Mouse (Mus musculus) intestine, embryonic 15.5 days (tissue): ENCODE data around the gene Ccnk. TPM values are rescaled to one million over a fixed set of nuclear protein-coding genes. Genes with fewer than 3 reads are reported as not detected.

ENCODE experiments used
- ATAC-seq: fragments of 200-750 bp; cut with Nextera tagmentation; 2 replicates; pipeline ENCODE4 v1.8.0; 2017; ENCODE audit warnings: moderate TSS enrichment, moderate library complexity
- H3K27ac ChIP-seq: fragments of 300-500 bp; sonication (generic); 2 replicates; pipeline ENCODE4 v1.5.1; 2015; ENCODE audit warnings: mild to moderate bottlenecking, inconsistent platforms
- H3K27me3 ChIP-seq: fragments of 300-500 bp; sonication (generic); replicated peaks from 2 replicates; pipeline ENCODE4 v1.6.1; 2015; ENCODE audit warnings: inconsistent platforms
- H3K36me3 ChIP-seq: fragments of 300-500 bp; sonication (generic); 2 replicates; pipeline ENCODE4 v1.6.1; 2015; ENCODE audit warnings: inconsistent platforms
- H3K4me1 ChIP-seq: fragments of 300-500 bp; sonication (generic); replicated peaks from 2 replicates; pipeline ENCODE4 v1.6.1; 2015; ENCODE audit warnings: inconsistent platforms
- H3K4me2 ChIP-seq: fragments of 300-500 bp; sonication (generic); replicated peaks from 2 replicates; pipeline ENCODE4 v1.6.1; 2015; ENCODE audit warnings: mild to moderate bottlenecking, inconsistent platforms
- H3K4me3 ChIP-seq: fragments of 300-500 bp; sonication (generic); replicated peaks from 2 replicates; pipeline ENCODE4 v1.5.1; 2015; ENCODE audit warnings: inconsistent platforms
- H3K9ac ChIP-seq: fragments of 300-500 bp; sonication (generic); 2 replicates; pipeline ENCODE4 v1.6.1; 2015; ENCODE audit warnings: inconsistent platforms
- H3K9me3 ChIP-seq: fragments of 300-500 bp; sonication (generic); 2 replicates; pipeline ENCODE4 v1.6.1; 2016; ENCODE audit warnings: inconsistent platforms
- WGBS: fragments of 180-500 bp; shearing (Covaris S2); methylation state at CpG from one replicate; pipeline ENCODE4 v1.1.7; 2015; 5-methylcytosine and 5-hydroxymethylcytosine counted together
- polyA plus RNA-seq: library from polyadenylated mRNA; unstranded; fragments of >200 nt; fragmentation: Nextera tagmentation; extraction: Ambion mirVana; gene quantifications from 2 replicates; pipeline ENCODE4 v1.2.1, GENCODE M21; 2015

Gene Ccnk
- polyA plus RNA-seq, result 2.8 and 3.8 TPM in 2 replicates

DNA sequence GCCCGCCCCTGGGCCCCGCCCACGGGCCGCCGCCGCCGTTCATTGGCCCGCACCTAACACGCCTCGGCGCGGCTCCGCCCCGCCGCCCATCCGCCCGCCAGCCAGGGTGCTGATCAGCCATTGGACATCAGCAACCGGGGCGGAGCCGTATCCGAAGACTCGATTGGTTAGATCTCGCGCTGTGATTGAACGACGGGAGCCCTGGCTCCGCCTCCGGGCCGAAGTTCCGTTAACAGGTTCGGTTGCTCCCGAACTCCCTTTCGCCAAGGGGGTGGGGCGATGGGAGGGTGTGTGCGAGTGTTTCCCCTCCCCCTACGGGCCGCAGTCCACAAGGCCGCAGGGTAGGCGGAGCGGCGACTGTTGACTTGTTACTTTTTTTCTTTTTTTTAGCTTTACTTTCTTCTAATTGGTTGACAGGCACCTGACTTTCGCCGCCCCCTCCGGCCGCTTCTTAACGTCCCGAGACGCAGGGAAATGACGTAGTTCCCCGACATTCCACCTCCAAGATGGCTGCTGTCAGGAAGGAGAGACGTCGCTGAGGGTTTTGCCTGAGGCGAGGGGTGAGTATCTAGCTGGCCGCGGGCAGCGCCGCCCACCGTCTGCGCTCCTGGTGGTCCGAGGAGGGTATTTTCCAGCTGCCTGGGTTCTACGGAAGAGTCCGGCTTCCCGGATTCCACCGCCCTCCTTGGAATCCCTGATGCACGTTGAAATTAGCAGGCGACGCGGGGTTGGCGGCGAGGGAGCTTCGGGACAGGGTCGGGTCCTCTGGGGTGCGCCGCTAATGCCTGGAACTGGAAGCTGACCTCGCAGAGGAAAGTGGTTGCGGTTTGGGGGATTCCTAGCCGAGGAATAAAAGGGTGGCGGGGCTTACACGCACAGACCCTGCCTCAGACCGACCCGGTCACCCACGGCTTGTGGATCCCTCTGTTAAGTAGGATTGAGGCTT, at the start of gene Ccnk:
Gene Ccnk, plus strand, starts transcription at position 259 of the 946 bp plus-strand sequence.
- H3K4me3 ChIP-seq, result peak within 1 kb of the TSS; percentile 75
- WGBS, result under 1% methylated on average over 82 of the region's 82 CpGs

DNA sequence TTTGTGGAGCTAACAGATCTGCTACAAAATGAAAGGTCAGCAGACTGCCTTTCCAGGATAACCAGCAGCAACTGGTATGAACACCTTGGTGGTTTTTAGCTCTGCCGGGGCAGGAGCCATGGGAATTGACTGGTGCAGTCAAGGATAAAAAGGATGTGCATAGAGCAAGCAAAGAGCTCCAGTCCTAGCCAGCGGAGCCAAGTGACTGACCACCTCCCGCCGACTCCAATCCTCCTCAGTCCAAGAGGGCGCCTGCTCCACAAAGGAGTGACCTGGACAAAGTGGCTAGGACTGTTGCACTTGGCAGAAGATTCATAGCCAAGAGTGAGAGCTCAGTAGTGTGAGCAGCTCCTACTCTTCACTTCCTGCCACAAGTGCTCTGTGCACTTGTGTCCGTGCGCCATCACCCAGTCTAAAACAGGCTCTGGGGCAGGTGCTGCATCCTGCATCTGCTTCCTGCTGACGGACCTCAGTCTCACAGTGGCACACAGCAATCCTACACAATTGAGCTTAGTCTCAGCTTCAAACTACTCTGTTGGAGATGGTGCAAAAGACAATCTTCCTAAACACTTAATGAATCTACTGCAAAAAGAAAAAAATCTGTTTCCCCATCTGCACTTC, 46.8 kb upstream of the Ccnk start:
- Histone ChIP-seq H3K27me3 (no peaks in the 10 kb centered on the region), H3K4me1 (no peaks in the 10 kb centered on the region), H3K4me2 (no peak overlapping the region), H3K4me3 (no peak overlapping the region), H3K36me3 (peaks cover 30% of the 10 kb centered on the region), H3K9me3 (no peaks in the 10 kb centered on the region), H3K9ac (no peak overlapping the region), H3K27ac (no peak overlapping the region)
- no peak for ATAC-seq
- 92% methylated on average over 8 of the region's 8 CpGs for WGBS

More for the DNA sequence above, at the start of gene Ccnk:
- peak; percentile 98 for ATAC-seq
- peaks cover 17% of the 10 kb centered on the region for H3K4me1 ChIP-seq
- peak within 1 kb of the TSS; percentile 82 for H3K9ac ChIP-seq
- H3K27ac ChIP-seq, result peak within 1 kb of the TSS; percentile 89
- H3K9me3 ChIP-seq, result no peaks in the 10 kb centered on the region
- H3K36me3 ChIP-seq, result 0 out of 2 replicates have a peak, but pooled peaks cover 8% of the 10 kb centered on the region
- peak within 1 kb of the TSS; percentile 70 for H3K4me2 ChIP-seq
- no peaks in the 10 kb centered on the region for H3K27me3 ChIP-seq

DNA sequence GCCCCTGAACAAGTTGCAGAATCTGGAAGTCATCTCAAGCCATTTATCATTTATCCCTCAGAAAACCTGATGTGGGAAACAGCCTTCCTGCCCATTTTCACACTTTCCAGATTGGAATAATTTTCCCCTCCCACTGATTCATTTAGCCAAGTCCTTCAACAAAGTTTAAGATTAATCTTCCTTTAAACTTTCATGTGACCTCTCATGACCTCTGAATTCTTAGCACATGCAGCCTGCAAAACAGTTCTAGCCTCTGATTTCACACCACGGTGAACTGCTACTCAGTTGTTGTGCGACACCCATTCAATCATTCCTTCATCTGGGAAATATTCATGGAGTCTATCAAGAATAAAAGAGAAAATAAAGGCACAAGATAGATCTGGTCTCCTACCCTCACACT, 46.2 kb upstream of the Ccnk start:
- H3K27ac ChIP-seq, result no peak overlapping the region
- no peaks in the 10 kb centered on the region for H3K4me1 ChIP-seq
- no peaks in the 10 kb centered on the region for H3K27me3 ChIP-seq
- 75% methylated on average over 2 of the region's 2 CpGs for WGBS
- no peaks in the 10 kb centered on the region for H3K9me3 ChIP-seq
- no peak overlapping the region for H3K4me2 ChIP-seq
- peaks cover 28% of the 10 kb centered on the region for H3K36me3 ChIP-seq
- H3K9ac ChIP-seq, result no peak overlapping the region
- H3K4me3 ChIP-seq, result no peak overlapping the region
- no peak for ATAC-seq

DNA sequence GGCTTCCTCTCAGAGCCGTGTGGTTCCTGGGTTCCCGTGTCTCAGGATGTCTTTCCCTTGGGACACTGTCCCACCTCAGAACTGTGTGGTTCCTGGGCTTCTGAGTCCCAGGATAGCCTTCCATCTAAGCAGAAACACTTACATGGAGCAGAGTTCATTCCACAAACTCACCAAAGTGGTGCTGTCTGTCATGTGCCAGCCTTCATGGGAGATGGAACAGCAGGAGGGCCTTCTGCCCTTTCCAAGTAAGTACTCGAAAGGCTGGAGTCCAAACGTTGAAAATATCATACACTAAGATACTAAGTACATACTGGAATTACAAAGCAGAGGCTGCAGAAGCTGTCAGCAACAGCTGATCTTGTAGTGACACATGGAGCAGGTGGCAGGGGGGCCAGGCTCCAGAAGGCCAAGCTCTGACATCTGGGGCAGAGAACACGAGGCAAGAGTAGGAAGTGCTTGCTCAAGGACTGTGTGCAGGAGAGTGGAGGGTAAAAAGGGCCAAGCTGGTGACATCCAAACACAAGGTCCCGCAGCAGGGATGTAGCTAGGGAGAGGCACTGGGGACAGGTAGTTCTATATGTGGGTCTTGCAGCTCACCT, 43.7 kb upstream of the Ccnk start:
- no peaks in the 10 kb centered on the region for H3K4me1 ChIP-seq
- H3K36me3 ChIP-seq, result peaks cover 18% of the 10 kb centered on the region
- no peak overlapping the region for H3K9ac ChIP-seq
- H3K9me3 ChIP-seq, result no peaks in the 10 kb centered on the region
- H3K27ac ChIP-seq, result no peak overlapping the region
- no peaks in the 10 kb centered on the region for H3K27me3 ChIP-seq
- H3K4me3 ChIP-seq, result no peak overlapping the region
- ATAC-seq, result no peak
- 77% methylated on average over 6 of the region's 6 CpGs for WGBS
- H3K4me2 ChIP-seq, result no peak overlapping the region

DNA sequence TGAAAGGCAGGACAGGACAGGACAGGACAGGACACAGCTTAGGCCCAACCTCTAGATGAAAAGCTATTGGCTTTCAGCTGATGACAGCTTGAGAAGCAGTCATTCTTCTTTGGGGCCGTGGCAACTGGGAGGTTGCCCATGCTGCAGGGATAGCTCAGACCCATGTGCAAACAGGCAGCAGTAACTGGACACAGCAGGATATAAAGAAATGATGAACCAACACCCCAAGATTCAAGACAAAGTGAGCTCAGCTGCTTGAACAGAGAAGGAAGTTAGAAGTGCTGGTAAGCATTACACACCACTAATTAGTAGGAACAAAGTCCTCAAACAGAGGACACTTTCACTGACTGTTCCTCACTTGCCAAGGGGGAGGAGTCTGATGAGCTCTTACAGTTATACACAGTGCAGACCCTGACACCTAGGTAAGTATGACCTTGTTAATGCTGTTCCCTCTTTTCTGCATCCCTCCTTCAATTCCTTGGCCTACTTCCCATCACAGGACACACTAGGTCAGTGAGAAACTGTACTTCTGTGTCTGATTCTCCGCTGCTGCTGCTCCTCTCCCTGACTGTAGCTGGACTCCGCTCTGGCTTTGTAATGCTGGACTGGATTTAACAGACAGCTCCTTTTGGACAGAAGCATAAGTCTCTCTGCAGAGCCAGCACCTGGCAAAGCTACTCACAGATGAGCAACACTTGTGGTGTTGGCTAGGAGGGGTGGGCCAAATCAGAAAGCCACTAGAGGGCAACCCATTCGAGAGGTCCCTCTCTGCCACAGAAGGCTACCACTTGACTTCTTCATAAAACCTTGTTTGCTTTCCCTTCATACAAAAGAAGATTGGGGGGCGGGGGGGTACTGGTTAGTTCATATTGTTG, 35.5 kb upstream of the Ccnk start:
- no peak for ATAC-seq
- no peak overlapping the region for H3K27ac ChIP-seq
- H3K36me3 ChIP-seq, result peaks cover 2% of the 10 kb centered on the region; the same call in 1 of the 2 replicates
- H3K9me3 ChIP-seq, result no peaks in the 10 kb centered on the region
- H3K27me3 ChIP-seq, result no peaks in the 10 kb centered on the region
- no peak overlapping the region for H3K9ac ChIP-seq
- H3K4me2 ChIP-seq, result no peak overlapping the region
- no peaks in the 10 kb centered on the region for H3K4me1 ChIP-seq
- no peak overlapping the region for H3K4me3 ChIP-seq
- WGBS, result 88% methylated on average over 5 of the region's 5 CpGs

DNA sequence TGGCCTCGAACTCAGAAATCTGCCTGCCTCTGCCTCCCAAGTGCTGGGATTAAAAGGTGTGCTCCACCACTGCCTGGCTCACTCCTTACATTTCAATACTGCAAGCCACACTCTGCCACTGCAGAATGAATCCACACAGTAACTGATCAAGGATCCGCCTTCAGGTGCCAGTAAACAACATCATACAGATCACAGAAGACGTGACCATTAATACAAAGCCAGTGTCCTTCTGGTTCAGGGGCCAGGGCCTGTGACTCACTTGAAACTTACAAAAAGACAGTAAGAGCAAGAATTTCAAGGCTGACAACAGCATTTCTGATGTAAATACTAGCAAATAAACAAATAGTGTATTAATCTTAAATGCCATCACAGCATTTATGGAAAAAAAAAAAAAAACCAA, 34.2 kb upstream of the Ccnk start:
- Histone ChIP-seq H3K36me3 (peaks cover 8% of the 10 kb centered on the region), H3K27ac (no peak overlapping the region), H3K9ac (no peak overlapping the region), H3K4me3 (no peak overlapping the region), H3K4me1 (no peaks in the 10 kb centered on the region), H3K4me2 (no peak overlapping the region), H3K9me3 (no peaks in the 10 kb centered on the region), H3K27me3 (no peaks in the 10 kb centered on the region)
- 93% methylated on average over 3 of the region's 3 CpGs for WGBS
- ATAC-seq, result no peak

DNA sequence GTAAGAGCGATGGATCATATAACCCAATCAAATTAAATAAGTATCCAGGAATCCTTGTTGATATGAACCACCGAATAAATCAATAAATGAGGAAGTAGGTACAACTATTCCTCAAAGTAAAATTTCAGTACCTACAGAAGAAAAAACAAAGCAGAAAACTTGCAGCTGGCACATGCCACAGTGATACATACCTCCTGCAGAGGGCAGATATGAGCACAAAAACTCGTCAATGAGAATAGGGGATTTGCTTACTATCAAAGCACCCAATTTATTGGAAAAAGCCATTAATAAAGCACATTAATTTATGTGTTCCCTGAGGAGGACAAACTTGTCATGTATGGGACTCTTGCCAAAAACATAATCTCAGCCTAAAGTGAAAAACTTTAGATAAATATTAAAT, 29.6 kb upstream of the Ccnk start:
- Histone ChIP-seq H3K36me3 (peaks cover 14% of the 10 kb centered on the region), H3K4me3 (no peak overlapping the region), H3K9ac (no peak overlapping the region), H3K4me1 (no peaks in the 10 kb centered on the region), H3K27ac (no peak overlapping the region), H3K27me3 (no peaks in the 10 kb centered on the region), H3K9me3 (no peaks in the 10 kb centered on the region), H3K4me2 (no peak overlapping the region)
- WGBS, result 74% methylated on average over 3 of the region's 3 CpGs
- no peak for ATAC-seq

DNA sequence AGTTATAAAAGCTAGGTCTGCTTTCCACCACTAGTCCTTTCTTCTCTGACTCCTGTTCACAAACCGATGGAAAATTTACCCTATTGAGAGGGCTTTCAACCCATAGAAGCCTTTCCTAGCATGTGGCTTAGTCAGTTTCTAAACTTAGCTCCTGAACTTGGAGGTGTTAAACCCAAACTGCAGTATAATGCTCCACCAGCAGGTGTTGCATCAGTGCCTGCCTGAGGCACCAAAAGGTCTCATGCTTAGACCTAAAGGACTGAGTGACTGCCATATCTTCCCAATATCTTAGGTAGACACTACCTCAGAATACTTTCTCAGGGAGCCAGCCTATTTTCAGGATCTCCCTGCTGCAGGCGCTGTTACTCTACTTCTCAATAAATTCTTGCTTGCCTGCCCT, 26.6 kb upstream of the Ccnk start:
- Histone ChIP-seq H3K27ac (no peak overlapping the region), H3K27me3 (no peaks in the 10 kb centered on the region), H3K9ac (no peak overlapping the region), H3K36me3 (peaks cover 19% of the 10 kb centered on the region), H3K9me3 (no peaks in the 10 kb centered on the region), H3K4me2 (no peak overlapping the region), H3K4me3 (no peak overlapping the region), H3K4me1 (no peaks in the 10 kb centered on the region)
- ATAC-seq, result no peak
- WGBS, result 96% methylated on average over 2 of the region's 2 CpGs

DNA sequence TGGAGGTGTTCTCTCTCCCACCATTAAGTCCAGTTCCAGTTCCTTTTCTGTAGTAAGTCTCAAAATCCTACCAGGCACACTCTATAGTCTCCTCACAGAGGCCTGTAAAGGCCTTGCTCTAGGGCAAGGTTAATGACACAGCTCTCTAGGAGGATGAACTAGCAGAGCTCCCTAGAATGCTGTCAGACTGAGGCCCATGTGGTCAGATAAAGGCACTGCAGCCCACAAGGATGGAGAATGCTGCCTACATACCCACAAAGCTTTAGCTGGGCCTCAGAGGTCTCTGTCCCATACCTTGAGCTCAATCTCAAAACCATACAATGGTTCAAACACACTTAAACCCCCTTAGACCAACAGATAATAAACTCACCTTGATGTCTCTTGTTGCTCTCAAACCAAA, 19.5 kb upstream of the Ccnk start:
- H3K27ac ChIP-seq, result no peak overlapping the region
- ATAC-seq, result no peak
- H3K4me2 ChIP-seq, result no peak overlapping the region
- H3K9ac ChIP-seq, result no peak overlapping the region
- H3K4me1 ChIP-seq, result no peaks in the 10 kb centered on the region
- no peak overlapping the region for H3K4me3 ChIP-seq
- peaks cover 17% of the 10 kb centered on the region for H3K36me3 ChIP-seq
- no peaks in the 10 kb centered on the region for H3K27me3 ChIP-seq
- no peaks in the 10 kb centered on the region for H3K9me3 ChIP-seq

DNA sequence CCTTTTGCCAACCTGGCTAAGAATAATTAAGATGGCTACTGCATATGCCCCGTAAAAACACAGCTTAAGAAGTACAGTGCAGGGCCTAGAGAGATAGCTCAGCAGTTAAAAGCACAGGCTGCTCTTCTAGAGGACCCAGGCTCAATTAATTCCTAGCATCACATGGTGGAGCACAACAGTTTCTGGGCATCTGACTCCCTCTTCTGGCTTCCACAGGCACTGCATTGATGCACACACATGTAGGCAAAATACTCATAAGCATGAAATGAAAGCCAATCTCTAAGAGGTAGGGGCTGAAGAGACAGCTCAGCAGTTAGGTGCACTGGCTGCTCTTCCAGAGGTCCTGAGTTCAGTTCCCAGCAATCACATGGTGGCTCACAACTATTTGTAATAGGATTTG, 17.3 kb upstream of the Ccnk start:
- Histone ChIP-seq H3K9me3 (no peaks in the 10 kb centered on the region), H3K27ac (no peak overlapping the region), H3K9ac (no peak overlapping the region), H3K4me2 (no peak overlapping the region), H3K27me3 (no peaks in the 10 kb centered on the region), H3K4me3 (no peak overlapping the region), H3K4me1 (no peaks in the 10 kb centered on the region), H3K36me3 (peaks cover 12% of the 10 kb centered on the region)
- 92% methylated on average over 1 of the region's 1 CpGs for WGBS
- ATAC-seq, result no peak

DNA sequence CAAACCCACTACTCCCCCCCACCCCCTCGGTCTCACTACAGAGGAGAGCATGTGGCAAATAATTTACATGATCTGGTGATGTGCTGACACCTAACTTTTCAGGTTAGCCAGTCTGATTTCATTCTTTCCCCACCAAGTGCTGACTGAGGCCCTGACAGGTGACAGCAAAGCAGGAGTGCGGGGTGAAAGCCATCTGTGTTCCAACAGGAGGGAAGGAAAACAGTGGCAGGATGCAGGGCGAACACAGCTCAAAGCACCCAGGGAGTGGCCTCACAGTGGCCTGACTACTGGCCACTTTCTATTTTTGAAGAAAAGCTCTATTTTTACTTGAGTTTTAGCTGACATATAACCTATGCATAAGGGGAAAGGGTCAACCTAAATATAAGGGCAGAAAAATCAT, 15.7 kb upstream of the Ccnk start:
- Histone ChIP-seq H3K4me3 (no peak overlapping the region), H3K36me3 (peaks cover 12% of the 10 kb centered on the region), H3K9me3 (no peaks in the 10 kb centered on the region), H3K4me1 (no peaks in the 10 kb centered on the region), H3K9ac (no peak overlapping the region), H3K27me3 (no peaks in the 10 kb centered on the region), H3K27ac (no peak overlapping the region), H3K4me2 (no peak overlapping the region)
- ATAC-seq, result no peak
- 89% methylated on average over 3 of the region's 3 CpGs for WGBS

DNA sequence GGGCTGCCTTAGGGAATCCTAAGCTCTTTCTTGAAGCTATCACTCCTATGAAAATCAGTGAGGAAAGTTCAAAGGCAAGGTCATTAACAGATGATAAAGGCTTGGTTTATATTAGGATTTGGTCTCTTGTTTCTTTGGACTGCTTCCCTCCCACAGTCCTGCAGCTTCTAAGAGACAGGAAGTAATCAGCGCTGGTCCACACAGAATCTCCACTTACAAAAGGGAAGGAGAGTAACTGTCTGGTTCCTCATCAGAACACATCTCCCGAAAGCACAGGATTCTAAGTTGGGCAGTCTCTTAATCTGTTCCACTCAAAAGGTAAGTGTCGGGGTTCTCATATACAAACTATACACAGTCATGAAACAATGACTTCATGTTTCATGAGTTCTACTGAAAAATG, 10.5 kb upstream of the Ccnk start:
- H3K27me3 ChIP-seq, result no peaks in the 10 kb centered on the region
- ATAC-seq, result no peak
- H3K9me3 ChIP-seq, result no peaks in the 10 kb centered on the region
- H3K9ac ChIP-seq, result no peak overlapping the region
- H3K36me3 ChIP-seq, result no peaks in the 10 kb centered on the region
- H3K4me2 ChIP-seq, result no peak overlapping the region
- no peak overlapping the region for H3K4me3 ChIP-seq
- 56% methylated on average over 3 of the region's 3 CpGs for WGBS
- H3K27ac ChIP-seq, result no peak overlapping the region
- peaks cover 8% of the 10 kb centered on the region for H3K4me1 ChIP-seq
